Mouse (Mus musculus): ENCODE measurements around the gene Clca2. TPM values are rescaled to one million over a fixed set of nuclear protein-coding genes. Genes with fewer than 3 reads are reported as not detected.

The Clca2 gene
- total RNA-seq (2021) = under 1 TPM in 1 of 2 experiments, not detected in 1; 0.09 TPM

DNA sequence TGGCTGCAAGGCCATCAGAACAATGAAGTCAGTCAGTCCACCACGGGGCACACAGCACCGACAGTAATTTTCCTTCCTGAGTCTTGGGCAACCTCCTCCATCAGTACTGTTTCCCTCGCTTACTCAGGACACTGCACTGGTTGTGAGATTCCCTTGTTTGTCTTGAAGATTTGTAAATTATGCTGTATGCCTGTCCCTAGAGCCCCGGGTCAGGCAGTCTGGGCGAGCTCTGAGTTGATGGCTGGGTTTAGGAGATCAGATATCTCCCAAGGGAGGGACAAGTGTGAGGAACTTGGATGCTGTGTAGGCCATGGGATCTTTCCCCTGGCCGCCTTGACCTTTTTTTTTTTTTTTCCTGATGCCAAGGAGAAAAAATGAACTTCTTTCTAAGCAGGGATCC, at the start of gene Clca2:
Clca2 (minus strand) TSS at position 153 of the 400 bp plus-strand sequence.
- intact Hi-C loops (cut with DNase I) = no loop called here
- DNase-seq (ENCODE audit: extremely low spot score in 1 of 2, low spot score in 2 of 2) = no peak

DNA sequence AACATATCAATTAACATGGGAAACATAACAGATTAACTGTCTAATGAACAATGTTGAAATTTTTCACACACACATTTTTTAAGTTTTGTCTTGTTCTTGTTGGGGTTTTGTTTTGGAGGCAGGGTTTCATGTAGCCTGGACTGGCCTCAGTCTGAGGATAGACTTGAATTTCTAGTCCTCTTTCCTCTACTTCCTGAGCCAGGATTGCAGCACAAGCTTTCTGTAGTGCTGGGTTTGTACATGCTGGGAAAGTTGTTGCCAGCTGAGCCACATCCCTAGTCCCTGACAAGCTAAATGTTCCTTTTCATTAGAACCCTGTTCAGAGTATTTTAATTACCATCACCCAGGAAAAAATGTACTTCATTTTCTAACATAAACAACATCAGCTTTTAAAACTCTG, 48.7 kb upstream of the Clca2 start:
- no peak for DNase-seq (ENCODE audit: extremely low spot score in 1 of 2, low spot score in 2 of 2)
- intact Hi-C loops (cut with DNase I) = no loop called here

DNA sequence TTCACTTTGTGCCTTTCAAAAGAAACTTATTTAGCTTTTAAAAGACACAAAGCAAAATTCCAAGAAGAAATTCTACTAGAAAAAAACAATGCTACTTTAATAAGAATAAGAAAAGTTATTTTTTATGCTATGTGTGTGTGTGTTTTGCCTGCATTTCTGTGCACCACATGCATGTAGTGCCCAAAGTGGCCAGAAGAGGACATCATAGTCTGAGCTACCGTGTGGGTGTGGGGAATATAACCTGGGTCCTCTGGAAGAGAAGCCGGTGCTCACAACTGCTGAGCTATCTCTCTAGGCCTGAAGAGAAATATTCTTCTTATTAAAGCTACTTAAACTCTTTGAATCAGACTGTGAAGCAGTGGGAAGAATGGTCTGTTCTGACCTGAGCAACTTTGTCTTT, 48.2 kb upstream of the Clca2 start:
- no peak for DNase-seq (ENCODE audit: extremely low spot score in 1 of 2, low spot score in 2 of 2)
- intact Hi-C loops (cut with DNase I) = no loop called here

DNA sequence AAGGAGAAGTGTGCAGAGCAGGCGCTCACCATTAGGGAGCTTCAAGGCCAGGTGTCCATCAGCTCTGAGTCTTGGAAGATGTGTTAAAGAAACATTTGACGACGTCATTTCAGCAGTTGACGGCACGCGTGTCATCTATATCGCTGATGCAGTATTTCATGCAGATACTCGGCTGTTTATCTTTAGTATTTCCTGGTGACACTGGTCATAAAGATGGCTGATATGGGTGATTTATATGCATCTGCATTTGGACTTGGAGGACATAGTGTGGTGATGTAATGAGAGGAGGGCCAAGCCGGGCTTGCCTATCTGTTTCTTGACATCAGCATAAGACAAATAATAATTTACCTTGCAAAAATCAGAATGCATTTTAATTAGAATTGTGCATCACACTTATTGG, 47.6 kb upstream of the Clca2 start:
- intact Hi-C loops (cut with DNase I) = no loop called here

DNA sequence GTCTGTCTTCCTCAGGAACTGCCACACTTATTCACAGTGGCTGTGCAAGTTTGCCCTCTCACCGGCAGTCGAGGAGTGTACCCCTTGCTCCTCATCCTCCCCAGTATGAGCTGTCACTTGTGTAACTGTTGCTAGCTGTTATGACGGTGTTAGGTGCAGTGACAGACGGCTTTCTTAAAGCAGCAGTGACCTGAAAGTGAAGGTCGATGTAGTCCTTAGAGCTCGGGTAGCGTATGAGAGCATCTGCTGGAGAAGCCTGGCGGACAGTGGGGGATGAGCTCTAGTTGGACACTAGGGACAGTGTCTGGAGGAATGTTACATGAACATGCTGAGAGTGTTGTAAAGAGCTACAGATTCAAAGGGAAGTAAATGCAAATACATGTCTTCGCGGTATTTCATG, 44.6 kb upstream of the Clca2 start:
- DNase-seq (ENCODE audit: extremely low spot score in 1 of 2, low spot score in 2 of 2) = no peak
- intact Hi-C loops (cut with DNase I) = no loop called here

More for the DNA sequence above, 47.6 kb upstream of the Clca2 start:
- DNase-seq (ENCODE audit: extremely low spot score in 1 of 2, low spot score in 2 of 2) = no peak

DNA sequence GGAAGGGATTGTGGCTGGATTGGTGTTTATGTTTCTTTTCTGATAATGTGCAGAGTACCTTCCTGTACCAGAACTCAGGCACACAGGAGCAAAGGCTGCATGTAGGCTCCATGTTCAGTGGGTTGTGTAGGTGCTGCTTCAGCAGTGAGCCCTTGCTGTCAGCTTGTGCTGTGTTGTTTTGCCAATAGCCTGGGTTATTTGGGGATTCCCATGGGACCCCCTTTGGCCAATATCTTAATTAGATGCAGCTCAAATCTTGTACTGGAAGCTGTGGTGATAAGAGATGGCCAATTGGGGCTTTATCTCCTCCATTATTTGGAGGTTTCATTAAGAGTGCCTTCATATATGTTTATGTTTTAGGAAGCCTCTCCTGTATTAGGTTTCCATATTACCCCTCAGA, 43.7 kb upstream of the Clca2 start:
- no peak for DNase-seq (ENCODE audit: extremely low spot score in 1 of 2, low spot score in 2 of 2)
- intact Hi-C loops (cut with DNase I) = no loop called here

DNA sequence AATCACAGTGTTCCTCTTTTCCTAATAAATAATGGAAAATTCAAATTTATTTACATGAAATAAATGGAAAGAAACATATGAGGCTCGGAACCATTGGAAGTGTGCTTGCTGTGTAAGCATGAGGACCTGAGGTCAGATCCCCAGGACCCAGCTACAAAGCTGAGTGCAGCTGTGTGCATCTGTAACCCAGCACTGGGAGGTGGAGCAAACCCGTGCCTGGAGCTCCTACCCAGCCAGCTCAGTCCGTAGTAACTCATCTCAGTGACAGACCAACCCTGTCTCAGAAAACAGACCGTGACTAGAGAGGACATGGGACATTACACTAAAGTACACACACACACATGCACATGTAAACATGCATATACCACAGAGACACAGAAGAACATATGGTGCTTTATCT, 41.0 kb upstream of the Clca2 start:
- no peak for DNase-seq (ENCODE audit: extremely low spot score in 1 of 2, low spot score in 2 of 2)
- intact Hi-C loops (cut with DNase I) = no loop called here

DNA sequence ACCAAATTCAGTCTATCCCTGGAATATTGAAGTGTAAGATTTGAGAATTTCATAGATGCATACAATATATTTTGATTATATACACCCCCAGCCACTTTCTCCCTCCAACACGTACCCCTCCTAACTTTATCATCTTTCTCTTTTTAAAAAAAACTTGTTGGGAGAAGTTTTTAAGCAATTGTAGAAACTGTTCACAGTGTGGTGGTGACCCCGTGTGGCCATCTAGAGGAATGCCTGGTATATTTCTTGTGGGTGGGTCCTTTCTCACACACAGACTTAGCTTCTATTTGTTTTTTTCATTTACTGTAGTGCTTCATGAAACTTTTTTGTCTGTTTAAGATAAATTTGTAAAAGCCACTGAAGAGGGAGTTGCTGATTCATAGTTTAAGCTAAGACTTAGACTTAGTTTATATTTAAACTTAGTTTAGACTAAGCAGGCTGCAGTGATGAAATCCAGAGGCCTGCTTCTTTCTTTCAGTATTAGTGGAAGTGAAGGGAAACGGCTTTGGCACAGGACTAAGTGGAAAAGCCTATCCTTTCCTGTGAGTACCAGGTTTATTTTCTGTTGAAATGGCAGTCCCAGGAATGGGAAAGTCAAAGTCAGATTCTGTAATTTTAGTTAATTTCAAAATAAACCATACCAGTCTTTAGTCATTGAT, 32.1 kb upstream of the Clca2 start:
- DNase-seq (ENCODE audit: extremely low spot score in 1 of 2, low spot score in 2 of 2) = peak; percentile 22 to 44
- intact Hi-C loops (cut with DNase I) = loop anchor here (10.0 kb wide), 2 partner anchors 307 to 437 kb away; no protein-coding TSS in a partner anchor

DNA sequence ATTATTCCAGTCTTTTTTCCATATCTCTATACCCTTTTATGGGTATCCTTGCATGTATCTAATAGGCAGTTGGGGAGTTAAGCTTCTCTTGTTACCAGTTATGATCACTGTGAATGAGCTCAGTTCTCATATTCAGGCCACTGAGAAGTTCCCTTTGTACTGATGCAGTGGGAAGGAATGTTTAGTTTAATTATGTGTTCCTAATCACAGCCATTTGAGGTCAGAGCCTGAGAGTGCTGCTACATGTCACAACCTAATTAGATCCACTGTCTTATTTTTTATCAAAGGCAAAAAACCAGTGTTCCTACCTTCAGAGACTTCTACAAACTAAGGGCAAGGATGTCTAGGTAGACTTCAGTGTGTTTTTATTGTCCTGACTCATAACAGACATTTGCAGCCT, 30.1 kb upstream of the Clca2 start:
- DNase-seq (ENCODE audit: extremely low spot score in 1 of 2, low spot score in 2 of 2) = no peak
- intact Hi-C loops (cut with DNase I) = no loop called here

DNA sequence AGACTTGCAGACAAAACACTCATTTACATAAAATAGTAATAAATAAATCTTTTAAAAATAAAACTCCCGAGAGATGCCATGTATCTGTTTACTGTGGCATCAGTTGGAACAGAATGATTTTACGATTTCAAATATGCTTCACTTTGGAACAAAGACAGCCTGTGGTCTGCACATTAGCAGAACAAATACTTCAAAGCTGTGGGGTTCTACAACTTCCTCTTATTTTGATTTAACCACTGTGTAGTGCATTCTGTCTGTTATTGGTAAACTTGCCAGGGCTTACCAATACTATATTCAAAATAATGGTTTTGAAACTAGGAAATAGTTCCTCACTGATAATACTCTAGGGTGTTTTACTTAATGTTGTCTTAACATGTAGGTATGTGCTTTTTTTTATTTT, 27.4 kb upstream of the Clca2 start:
- DNase-seq (ENCODE audit: extremely low spot score in 1 of 2, low spot score in 2 of 2) = no peak
- intact Hi-C loops (cut with DNase I) = no loop called here

DNA sequence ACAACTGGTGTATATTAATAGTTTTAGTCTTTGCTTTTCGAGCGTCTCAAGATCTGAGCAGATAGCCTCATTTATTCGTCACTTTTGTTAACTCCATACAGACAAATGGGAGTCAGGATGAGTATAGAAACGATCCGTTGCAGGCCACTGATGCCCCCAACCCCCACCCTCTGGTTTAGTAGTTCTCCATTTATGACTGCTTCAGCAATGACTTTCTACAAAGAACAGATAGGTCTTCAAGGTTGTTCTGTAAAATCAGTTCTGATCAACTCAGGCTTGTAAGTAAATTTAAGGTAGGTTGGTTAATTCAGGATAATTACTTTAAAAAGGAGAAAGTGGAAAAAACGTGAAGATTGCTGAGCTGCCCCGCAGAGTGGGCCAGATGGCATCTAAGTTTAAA, 20.2 kb upstream of the Clca2 start:
- no peak for DNase-seq (ENCODE audit: extremely low spot score in 1 of 2, low spot score in 2 of 2)
- intact Hi-C loops (cut with DNase I) = no loop called here

DNA sequence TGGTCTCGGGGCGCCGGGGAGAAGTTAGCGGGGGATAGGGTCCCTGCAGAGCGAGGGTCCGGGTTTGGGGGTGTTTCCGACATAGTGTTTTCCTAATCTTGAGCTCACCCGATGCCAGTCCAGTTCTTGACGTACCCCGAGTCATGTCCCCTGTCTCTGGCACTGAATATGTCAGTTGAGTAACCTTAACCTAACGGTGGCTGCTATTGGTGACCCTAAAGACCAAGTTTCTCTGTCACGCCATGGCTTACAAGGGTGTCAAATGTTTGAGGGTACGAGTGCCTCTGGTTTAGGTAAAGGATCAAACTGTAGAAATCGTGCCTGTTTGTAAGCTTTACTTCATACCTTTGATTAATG, 19.7 kb upstream of the Clca2 start:
- intact Hi-C loops (cut with DNase I) = no loop called here
- DNase-seq (ENCODE audit: extremely low spot score in 1 of 2, low spot score in 2 of 2) = no peak

DNA sequence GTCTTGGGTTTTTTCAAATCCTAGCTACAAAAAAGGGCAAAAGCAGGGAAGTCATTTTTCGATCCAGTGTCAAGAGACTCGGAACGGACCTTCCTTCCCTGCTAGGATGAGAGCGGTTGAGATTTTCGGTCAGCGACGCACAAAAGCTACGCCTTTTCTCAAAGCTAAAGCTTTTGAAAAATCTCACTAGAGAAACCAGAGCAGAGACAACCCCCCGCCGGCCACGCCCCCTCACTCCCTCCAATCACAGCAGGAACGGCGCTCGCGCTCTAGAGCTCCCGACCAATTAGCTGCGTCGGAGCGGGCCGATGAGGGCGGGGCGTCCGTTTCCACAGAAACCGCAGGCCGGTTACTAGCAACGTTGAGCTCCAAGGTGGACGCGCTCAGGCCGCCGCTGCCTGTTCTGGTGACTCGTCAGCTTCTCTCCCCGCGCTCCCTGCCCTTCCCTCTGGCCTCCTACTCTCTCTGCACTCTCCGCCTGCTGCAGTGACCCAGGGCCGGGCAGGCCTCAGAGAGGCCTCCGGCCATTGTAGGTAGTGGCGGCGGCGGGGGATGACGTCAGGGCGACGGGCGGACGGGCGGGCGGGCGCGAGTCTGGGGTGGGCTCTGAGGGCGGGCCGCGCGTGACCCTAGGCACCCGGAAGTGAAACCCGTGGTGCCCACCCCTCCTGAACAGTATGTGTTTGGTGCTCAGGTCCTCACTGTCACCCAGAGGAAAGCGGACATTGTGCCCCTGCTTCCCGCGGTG, 19.2 kb upstream of the Clca2 start, which contains the start of gene Odf2l:
Odf2l (plus strand) TSS at position 335 of the 748 bp plus-strand sequence.
- intact Hi-C loops (cut with DNase I) = no loop called here
- peak; percentile 97 to 99 for DNase-seq (ENCODE audit: extremely low spot score in 1 of 2, low spot score in 2 of 2)

DNA sequence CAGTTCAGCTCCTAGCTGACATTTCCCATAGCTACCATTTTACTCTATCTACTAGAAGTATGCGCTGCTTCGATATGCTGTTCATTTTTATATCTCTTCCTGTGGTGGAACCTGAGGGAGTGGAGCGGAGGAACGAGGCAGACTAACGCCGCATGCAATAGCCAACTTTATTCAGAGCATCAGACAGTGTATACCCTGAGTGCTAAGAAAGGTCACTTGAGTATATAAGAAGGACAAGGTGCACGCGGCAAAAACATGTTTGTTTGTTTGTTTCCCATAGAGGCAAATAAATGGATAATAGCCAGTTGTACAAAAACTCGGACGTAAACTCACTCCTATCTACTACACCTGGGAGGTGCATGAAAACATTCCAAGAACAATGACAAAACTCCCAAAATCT, 18.4 kb upstream of the Clca2 start:
- DNase-seq (ENCODE audit: extremely low spot score in 1 of 2, low spot score in 2 of 2) = no peak
- intact Hi-C loops (cut with DNase I) = no loop called here

DNA sequence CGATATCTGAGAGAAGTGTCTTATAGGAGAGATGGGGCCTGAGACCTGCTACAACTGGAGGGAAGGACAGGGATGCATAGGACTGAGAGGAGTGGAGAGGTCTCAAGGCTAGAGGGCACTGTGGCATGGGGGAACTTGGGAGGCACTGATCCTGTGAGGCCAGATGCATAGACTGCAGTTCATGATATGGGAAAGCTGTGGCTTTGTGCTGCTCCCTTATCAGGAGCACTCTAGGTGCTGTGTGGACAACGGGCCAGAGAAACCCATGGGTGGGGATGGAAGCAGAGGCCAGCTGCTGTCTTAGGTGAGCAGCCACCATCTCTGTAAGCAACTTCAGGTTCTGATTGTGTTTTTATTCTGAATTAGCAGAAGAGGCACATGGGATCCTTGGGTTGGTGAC, 15.9 kb upstream of the Clca2 start:
- DNase-seq (ENCODE audit: extremely low spot score in 1 of 2, low spot score in 2 of 2) = no peak
- intact Hi-C loops (cut with DNase I) = no loop called here

DNA sequence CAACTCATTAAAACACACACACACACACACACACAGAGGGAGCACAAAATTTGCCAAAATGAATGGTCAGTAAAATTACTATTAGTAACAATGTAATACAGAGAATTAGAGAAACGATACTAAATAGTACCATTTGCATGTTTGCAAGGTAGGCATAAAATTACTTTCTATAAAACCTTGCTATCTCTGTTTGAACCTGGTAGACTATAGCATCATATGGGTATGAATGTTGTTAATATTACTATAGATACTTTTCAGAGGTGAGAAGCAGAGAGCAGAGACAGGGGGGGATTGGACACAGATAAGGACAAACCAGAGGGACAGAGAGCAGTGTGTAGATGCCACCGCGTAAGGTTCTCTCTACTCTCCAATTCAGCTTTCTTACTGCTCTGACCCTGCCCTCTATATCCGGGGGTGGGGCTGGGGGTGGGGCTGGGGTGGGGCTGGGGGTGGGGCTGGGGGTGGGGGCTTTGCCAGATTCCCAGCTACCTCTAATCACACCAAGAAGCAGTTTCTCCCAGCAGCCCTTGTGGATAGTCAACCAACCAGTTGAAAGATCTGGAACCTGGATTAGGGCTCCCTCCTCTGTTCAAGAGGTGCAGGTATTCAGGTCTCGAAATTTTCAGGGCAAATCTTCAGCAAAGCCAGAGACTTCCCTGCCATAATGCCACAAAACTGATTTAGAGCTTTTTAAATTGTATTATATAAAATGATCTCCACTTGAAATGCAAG, 6.7 kb upstream of the Clca2 start:
- intact Hi-C loops (cut with DNase I) = loop anchor here (10.0 kb wide), 1 partner anchor 281 kb away; no protein-coding TSS in a partner anchor
- no peak for DNase-seq (ENCODE audit: extremely low spot score in 1 of 2, low spot score in 2 of 2)

DNA sequence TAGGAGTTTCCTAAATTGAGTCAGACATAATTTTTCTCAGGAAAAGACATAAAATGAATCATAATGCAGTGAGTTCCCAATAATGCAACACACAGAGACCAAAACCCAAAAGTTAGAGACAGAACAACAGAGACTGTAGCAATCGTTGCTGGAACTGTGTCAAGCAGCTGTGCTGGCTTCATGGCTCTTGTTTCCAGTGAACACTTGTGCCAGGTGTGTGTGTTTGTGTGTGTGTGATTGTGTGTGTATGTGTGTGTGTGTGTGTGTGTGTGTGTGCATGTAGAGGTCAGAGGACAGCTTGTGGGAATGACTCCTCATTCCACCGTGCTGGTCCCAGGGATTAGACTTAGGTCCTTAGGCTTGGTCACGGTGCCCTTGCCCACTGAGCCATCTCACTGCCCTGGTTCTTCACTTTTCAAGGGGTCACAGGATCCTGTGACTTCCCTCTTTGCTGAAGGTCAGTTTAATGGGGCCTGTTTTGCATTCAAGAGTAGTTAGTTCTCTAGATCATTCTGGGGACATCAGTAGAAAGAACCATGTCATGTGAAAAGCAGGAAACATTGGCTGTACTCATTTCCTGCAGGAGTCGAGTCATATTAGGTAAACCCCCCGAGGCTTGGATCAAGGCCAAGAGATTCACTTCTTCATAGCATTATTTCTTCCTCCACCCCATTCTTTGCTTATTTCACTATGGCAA, 6.0 kb upstream of the Clca2 start:
- DNase-seq (ENCODE audit: extremely low spot score in 1 of 2, low spot score in 2 of 2) = no peak
- intact Hi-C loops (cut with DNase I) = loop anchor here (10.0 kb wide), 1 partner anchor 280 kb away; no protein-coding TSS in a partner anchor

DNA sequence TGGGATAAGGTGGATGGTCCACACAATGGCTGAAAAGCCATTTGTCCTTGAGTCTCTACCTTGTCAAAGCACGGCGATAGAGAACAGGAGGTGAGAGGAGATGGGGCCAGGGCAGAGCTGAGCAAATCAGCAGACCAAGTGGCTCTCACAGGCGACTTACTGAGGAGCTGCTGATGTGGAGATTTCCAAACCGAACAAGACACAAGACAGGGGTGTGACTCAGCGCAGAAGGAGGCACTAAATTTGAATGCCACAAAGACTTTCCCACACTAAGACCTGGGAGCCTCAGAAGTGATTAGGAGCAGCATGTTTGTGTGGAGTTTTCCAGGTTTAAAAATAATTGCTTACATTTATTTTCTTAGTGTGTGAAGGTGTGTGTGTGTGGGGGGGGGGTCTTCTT, 4.5 kb upstream of the Clca2 start:
- DNase-seq (ENCODE audit: extremely low spot score in 1 of 2, low spot score in 2 of 2) = no peak
- intact Hi-C loops (cut with DNase I) = loop anchor here (10.0 kb wide), 1 partner anchor 279 kb away; no protein-coding TSS in a partner anchor

DNA sequence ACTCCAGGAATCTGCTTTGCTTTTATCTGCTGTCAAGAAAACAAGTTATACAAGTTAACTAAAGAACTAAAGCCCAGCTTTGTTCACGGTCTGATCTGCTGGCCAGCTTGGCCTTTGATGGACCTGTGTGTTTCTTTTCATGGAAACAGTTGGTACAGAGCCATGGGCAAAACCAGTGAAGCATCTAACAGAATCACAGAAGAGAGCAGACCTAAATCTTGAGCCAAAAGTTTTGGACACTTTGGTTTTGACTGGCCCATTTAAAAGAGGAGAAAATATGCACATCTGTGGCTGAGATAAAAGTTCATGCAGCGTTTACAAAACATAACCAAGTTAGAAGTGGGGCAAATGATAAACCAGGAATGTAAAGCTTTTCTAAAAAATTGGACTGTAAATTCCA, 4.1 kb upstream of the Clca2 start:
- intact Hi-C loops (cut with DNase I) = loop anchor here (10.0 kb wide), 1 partner anchor 279 kb away; no protein-coding TSS in a partner anchor
- no peak for DNase-seq (ENCODE audit: extremely low spot score in 1 of 2, low spot score in 2 of 2)
